Mouse (Mus musculus) skeletal muscle tissue, adult 2 months (tissue): ENCODE measurements around the gene Zfp592.

ENCODE experiments used
- DNase-seq: peaks from one replicate; pipeline ENCODE4 v3.0.0-alpha.2; 2012; ENCODE audit warnings: low read depth, low spot score

Gene Zfp592

DNA sequence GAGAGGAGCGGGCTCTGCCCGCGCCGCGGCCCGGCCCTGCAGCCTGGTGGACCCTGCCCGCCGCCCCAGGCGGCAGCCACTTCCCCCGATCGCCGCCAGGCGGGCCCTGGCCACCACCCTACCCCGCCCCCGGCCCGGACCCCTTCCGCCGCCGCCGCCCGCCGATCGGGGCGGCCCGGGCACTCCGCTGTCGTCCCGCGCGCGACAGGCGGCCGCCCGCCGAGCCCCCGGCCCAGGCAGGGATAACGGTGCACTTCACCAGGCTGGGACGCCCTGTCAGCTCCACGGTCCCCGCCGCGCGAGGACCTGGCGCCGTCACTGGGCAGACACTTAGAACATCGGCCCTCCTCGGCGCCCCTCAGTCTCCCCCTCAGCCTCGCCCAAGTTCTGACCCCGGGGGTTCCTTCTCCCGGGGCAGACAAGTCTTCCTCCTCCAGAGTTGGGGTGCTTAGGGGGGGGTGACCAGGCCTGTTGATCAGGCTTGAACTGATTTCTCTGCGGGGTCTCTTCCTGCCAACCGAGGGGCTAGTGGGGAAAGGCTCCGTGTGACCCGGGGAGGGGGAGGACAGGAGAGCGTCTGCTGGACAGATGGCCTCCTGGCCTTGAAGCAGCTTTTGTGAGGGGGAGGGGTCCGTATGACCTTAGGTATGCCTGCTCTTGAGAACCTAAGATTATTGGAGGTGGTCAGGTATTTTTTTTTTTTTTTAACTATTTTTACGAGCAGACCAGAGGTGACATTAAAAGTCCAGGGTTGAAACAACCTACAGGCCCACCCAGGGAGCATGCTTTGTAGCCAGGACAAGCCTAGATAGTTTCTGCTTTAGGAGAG lies 567 bp downstream of the Zfp592 start:
- peak; percentile 31 for DNase-seq

GRCm38 (mm10) chr7:80994663-80995005 lies 1.2 kb downstream of the Zfp592 start:
- DNase-seq = no peak

GRCm38 (mm10) chr7:80995266-80996146 lies 2.0 kb downstream of the Zfp592 start:
- DNase-seq = no peak

DNA sequence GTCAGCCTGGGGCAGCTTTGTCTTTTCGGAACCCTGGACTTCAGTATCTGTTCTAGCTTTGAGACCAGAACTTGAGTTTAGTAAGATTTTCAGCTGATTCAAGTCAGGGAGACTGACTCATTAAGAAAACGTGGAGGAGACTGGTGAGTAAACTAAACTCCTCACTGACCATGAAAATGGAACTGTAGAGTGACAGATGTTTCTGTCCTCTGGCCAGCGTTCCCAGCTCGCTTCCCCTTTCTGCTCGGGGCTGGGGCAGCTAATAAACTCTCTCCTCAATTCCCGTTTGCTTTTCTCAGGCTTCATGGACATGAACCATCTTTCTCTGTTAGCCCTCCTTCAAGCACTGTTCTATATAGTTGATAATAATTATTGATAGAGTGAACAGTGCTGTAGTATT lies 4.3 kb downstream of the Zfp592 start:
- peak; percentile 25 for DNase-seq

- DNase-seq = no peak
Measured at GRCm38 (mm10) chr7:80999536-80999935, 6.1 kb downstream of the Zfp592 start.

- DNase-seq = no peak
Measured at GRCm38 (mm10) chr7:81001844-81002243, 8.4 kb downstream of the Zfp592 start.

DNA sequence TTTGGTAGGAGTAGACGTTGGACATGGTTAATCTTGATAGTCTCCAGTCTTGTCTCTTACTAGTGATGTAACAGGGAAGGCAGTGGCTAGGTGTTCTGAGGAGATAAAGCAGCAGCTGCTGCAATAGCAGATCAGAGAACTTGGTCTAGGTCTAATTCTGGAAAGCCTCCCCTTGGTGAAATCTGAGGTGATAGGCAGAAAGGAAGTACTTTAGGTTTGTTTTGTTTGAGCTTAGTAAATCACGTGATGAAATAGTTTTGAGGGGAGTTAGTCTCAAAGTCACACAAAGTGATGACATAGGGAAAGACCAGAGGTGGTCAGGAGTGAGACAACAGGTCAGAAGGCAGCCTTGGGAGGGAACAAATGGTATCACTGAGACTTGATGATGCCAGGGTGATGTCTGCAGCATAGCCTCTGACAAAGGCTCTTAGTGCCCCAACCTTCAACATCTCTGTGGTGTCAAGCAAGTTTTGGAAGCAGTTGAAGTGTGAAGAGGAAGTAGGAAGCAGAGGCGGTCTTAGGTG lies 11.1 kb downstream of the Zfp592 start:
- DNase-seq = no peak

DNA sequence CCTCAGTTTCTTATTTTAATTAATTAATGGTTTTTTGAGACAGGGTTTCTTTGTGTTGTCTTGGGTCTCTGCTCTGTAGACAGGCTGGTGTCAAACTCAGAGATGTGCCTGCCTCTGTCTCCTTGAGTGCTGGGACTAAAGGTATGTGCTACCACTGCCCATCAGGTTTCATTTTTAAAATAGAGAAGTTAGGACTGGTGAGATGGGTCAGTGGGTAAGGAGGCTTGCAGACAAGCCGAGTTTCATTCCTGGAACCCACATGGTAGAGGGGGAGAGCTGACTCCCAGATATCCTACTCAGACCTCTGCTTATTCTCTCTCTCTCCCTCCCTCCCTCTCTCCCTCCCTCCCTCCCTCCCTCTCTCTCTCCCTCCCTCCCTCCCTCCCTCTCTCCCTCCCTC lies 12.5 kb downstream of the Zfp592 start:
- DNase-seq = no peak

GRCm38 (mm10) chr7:81008285-81008684 lies 14.8 kb downstream of the Zfp592 start:
- no peak for DNase-seq

GRCm38 (mm10) chr7:81011576-81011975 lies 18.1 kb downstream of the Zfp592 start:
- no peak for DNase-seq

GRCm38 (mm10) chr7:81020307-81020706 lies 26.8 kb downstream of the Zfp592 start:
- no peak for DNase-seq

DNA sequence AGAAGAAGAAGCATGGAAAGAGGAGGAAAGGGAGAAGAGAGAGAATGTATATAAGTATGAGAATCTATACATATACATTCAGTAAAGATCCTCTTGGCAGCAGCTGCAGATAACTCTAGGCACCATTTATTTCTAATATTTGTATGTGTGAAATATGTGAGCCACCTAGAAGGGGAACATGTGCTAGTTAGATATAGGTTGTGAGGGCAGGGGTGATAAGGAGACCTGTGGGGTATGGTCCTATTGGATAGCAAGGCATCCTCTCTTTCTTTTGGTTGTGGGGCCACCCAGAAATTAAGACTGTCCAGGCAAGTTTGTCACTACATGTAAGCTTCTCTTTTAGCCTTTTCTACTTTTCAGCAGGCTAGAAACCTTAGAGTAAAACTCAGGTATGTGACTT lies 29.2 kb downstream of the Zfp592 start:
- no peak for DNase-seq

GRCm38 (mm10) chr7:81024118-81024517 lies 30.6 kb downstream of the Zfp592 start:
- no peak for DNase-seq

GRCm38 (mm10) chr7:81024651-81025050 lies 31.2 kb downstream of the Zfp592 start:
- no peak for DNase-seq

DNA sequence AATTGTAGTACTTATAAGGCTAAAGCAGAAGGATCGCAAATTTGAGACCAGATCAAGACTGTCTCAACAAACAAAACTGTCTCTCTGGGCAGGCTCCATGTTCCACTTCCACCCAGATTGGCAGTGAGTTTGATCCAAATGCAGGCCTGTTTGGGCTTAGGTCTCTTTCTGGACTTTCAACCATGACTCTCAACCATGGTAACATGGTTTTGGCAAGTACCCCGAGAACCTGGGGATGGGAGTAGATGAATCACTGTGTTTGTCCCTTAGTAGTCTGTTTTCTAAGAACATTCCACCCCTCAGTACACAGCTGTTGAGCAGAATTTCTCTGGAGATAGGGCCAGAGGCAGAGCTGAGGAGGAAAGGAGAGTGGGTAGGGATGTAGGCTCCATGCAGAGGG lies 32.3 kb downstream of the Zfp592 start:
- peak; percentile 22 for DNase-seq

- no peak for DNase-seq
Measured at GRCm38 (mm10) chr7:81039711-81040110, 46.2 kb downstream of the Zfp592 start.

- DNase-seq = no peak
Measured at GRCm38 (mm10) chr7:81043023-81043620, 49.6 kb downstream of the Zfp592 start.

- no peak for DNase-seq
Measured at GRCm38 (mm10) chr7:81047847-81048246, 54.4 kb downstream of the Zfp592 start.

DNA sequence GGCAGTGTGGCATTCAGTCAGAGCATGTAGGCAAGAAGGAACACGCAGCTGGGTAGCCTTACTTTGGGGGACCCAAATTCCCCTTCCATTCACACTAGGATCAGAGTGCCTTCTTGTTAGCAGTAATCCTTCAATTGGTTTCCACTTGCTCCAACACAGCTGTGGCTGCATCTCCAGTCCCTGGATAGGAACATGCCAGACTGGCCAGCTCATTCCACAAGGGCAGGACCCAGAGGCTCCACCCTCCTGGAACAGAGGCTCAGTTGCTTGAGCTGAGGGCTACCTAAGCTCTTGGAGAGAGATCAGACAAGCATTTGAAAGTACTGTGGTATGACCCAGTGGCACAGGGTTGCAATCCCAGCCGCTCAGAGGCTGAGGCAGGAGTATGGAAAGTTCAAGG lies 55.0 kb downstream of the Zfp592 start:
- no peak for DNase-seq

- DNase-seq = no peak
Measured at GRCm38 (mm10) chr7:81049966-81050365, 56.5 kb downstream of the Zfp592 start.

DNA sequence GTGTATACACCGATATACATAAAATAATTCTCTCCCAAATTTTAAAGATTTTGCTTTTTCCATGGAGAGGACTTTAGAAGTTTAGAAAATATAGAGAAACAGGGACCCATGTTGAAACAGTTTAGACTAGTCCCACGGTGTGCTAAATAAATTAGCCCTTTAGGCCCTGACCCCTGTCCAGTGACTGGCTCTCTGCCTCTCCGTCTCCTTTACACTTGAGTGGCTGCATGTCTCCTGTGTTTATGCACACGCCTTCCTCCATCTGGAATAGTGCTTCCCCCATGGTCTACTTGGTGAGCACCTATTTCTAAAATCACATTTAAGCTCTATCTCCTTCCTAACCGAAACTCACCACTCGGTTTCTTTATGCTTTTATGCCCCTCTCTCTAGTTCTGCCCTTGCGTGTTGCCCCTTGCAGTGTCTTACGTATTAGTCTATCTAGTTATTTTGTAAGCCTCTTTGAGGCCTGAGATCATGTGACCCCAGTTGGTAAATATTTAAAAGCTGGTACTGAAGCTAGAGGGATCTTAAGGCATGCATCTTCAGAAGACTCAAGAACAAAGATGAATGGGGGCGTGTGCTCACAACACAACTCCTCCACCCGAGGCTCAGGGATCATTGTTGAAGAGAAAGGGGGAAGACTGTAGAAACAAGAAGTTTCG lies 62.4 kb downstream of the Zfp592 start:
- DNase-seq = no peak

- DNase-seq = peak; percentile 83
Measured at GRCm38 (mm10) chr7:81057471-81057870, 64.0 kb downstream of the Zfp592 start, which contains the start of gene Alpk3. Alpk3 (plus strand) TSS chr7:81057600.
